ENCODE assay signal across 19 mouse cellular contexts in the genomic region with DNA sequence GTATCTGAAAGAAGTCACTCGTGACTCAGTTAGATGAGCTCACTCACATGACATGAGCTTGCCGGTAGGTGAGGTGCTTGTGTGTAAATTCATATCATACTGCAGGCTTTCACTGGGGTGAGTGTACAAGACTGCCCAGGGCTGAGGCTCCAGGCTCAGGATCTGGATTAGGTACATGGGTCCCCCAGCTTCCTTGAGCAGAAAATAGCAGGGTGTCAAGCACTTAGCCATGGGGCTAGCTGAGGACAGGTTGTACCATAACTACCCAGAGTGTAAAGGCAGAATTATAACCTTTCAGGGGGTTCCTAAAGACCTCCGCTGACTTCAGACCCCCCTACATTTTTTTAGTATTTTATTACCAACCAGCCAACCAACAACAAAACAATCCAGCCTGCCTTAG. TPM values are rescaled to one million over a fixed set of nuclear protein-coding genes. Genes with fewer than 3 reads are reported as not detected.
"Had no signal": no experiment of that assay in that cellular context is flagged by ENCODE, and none has a peak within 500 bp of the region (broad histone marks: within the 10 kb centered on the region; RNA-seq: fewer than 3 reads in every experiment).

Gene Gm10320, minus strand, starts transcription at position 93 of the 400 bp plus-strand sequence.

- H3K27ac ChIP-seq: kidney, postnatal 0 days; layer of hippocampus, adult 2 months; limb, embryonic 13.5 days; liver, embryonic 15.5 days; midbrain, embryonic 12.5 days; neural tube, embryonic 15.5 days; stomach, postnatal 0 days had no signal

- H3K4me1 ChIP-seq: liver, embryonic 15.5 days had no signal

- ATAC-seq: lung, postnatal 0 days had no signal

- DNase-seq: kidney, adult 11 months; kidney, adult 9 months; kidney, postnatal 4 days; left cerebral cortex, postnatal 4 days; lung, adult 2 months; lung, postnatal 36 days; thymus, adult 2 months; thymus, postnatal 4 days had no signal

- H3K4me3 ChIP-seq: layer of hippocampus, adult 2 months; limb, embryonic 13.5 days; liver, embryonic 15.5 days; midbrain, embryonic 12.5 days; neural tube, embryonic 15.5 days had no signal

RNA-seq across cellular contexts. Expression of gene Gm10320, which starts in this region (rescaled TPM):
- total RNA-seq: layer of hippocampus, adult 2 months; layer of hippocampus, postnatal 10 days; left cerebral cortex, postnatal 10 days; left cerebral cortex, postnatal 4 days; midbrain, postnatal 0 days had no signal
